Mouse (Mus musculus): ENCODE results near the gene Hic2. TPM values are rescaled to one million over a fixed set of nuclear protein-coding genes. Genes with fewer than 3 reads are reported as not detected.

The Hic2 gene
- polyA plus RNA-seq, 1 experiment from 2014 or later = 5.3 TPM

- H3K27ac ChIP-seq = no peak overlapping the region
- peaks cover 74% of the 10 kb centered on the region for H3K4me1 ChIP-seq
- 67% methylated on average over 2 of the region's 2 CpGs for WGBS (ENCODE audit: insufficient replicate concordance)
Observed at GRCm38 (mm10) chr16:17239409-17239808, 6.0 kb downstream of the Hic2 start.

GRCm38 (mm10) chr16:17243731-17244130 is 10.4 kb downstream of the Hic2 start:
- ATAC-seq = peak; percentile 60
- 44% methylated on average over 1 of the region's 1 CpGs for WGBS (ENCODE audit: insufficient replicate concordance)
- Histone ChIP-seq H3K4me2 (no peak overlapping the region), H3K9me3 (replicated peaks) (no peaks in the 10 kb centered on the region), H3K4me3 (no peak overlapping the region), H3K9ac (no peak overlapping the region), H3K4me1 (peaks cover 53% of the 10 kb centered on the region), H3K27me3 (replicated peaks) (no peaks in the 10 kb centered on the region), H3K27ac (peak overlapping the region; percentile 74; the same call in 1 of the 2 replicates), H3K36me3 (no peaks in the 10 kb centered on the region)

More at GRCm38 (mm10) chr16:17239409-17239808, 6.0 kb downstream of the Hic2 start:
- Histone ChIP-seq H3K4me2 (no peak overlapping the region), H3K9ac (no peak overlapping the region), H3K4me3 (no peak overlapping the region), H3K9me3 (replicated peaks) (no peaks in the 10 kb centered on the region), H3K27me3 (replicated peaks) (no peaks in the 10 kb centered on the region), H3K36me3 (no peaks in the 10 kb centered on the region)
- ATAC-seq = no peak

DNA sequence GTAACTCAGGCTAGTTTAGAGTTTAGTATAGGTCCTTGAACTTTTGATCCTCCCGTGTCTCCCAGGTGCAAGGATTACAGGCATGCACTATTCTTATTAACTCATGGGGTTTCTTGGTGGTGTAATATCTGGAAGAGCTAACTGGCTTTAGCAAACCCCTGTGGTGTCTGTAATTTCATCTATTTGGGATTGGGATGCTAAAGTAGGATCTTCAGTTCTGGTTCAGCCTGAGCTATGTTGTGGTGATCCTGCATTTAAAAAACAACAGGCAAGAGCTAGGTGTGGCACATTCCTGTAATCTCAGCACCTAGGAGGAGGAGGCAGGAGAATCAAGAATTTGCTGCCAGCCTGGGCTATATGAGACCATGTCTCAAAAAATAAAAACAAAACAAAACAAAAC is 11.6 kb downstream of the Hic2 start:
- H3K4me1 ChIP-seq = peaks cover 53% of the 10 kb centered on the region
- WGBS (ENCODE audit: insufficient replicate concordance) = 62% methylated on average over 1 of the region's 1 CpGs
- no peak overlapping the region for H3K4me2 ChIP-seq
- H3K9me3 ChIP-seq (replicated peaks) = no peaks in the 10 kb centered on the region
- H3K9ac ChIP-seq = no peak overlapping the region
- H3K36me3 ChIP-seq = no peaks in the 10 kb centered on the region
- no peak overlapping the region for H3K4me3 ChIP-seq
- no peaks in the 10 kb centered on the region for H3K27me3 ChIP-seq (replicated peaks)
- no peak overlapping the region for H3K27ac ChIP-seq
- ATAC-seq = no peak

GRCm38 (mm10) chr16:17247727-17248126 is 14.4 kb downstream of the Hic2 start:
- 82% methylated on average over 4 of the region's 4 CpGs for WGBS (ENCODE audit: insufficient replicate concordance)

DNA sequence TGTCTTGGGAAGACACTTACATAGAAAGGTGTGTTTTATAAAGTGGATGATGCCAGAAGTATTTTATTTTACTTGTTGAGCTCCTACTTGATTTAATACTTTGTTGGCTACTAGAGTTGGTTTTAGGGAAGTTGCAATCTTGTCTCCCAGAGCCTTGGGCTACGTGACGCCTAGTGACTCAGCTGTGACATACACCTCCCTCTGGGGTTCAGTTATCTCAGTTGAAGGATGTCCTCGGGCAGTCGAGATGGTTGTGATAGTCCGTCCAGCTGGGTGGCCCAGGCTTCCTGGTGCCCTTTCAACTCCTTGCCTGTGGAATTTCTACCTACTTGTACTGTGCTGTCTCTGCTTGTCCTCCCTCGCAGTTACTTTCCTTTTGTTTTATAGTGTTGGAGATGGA is 15.8 kb downstream of the Hic2 start:
- no peak overlapping the region for H3K9ac ChIP-seq
- 10% methylated on average over 6 of the region's 6 CpGs for WGBS (ENCODE audit: insufficient replicate concordance)
- peak overlapping the region; percentile 54 for H3K4me2 ChIP-seq
- H3K4me1 ChIP-seq = peaks cover 77% of the 10 kb centered on the region
- no peaks in the 10 kb centered on the region for H3K36me3 ChIP-seq
- H3K9me3 ChIP-seq (replicated peaks) = no peaks in the 10 kb centered on the region
- no peaks in the 10 kb centered on the region for H3K27me3 ChIP-seq (replicated peaks)
- peak; percentile 75 for ATAC-seq
- H3K4me3 ChIP-seq = no peak overlapping the region
- H3K27ac ChIP-seq = peak overlapping the region; percentile 64

More at GRCm38 (mm10) chr16:17247727-17248126, 14.4 kb downstream of the Hic2 start:
- Histone ChIP-seq H3K36me3 (no peaks in the 10 kb centered on the region), H3K9ac (no peak overlapping the region), H3K27ac (no peak overlapping the region), H3K4me1 (peaks cover 69% of the 10 kb centered on the region), H3K9me3 (replicated peaks) (no peaks in the 10 kb centered on the region), H3K4me2 (no peak overlapping the region), H3K4me3 (no peak overlapping the region), H3K27me3 (replicated peaks) (no peaks in the 10 kb centered on the region)
- no peak for ATAC-seq

GRCm38 (mm10) chr16:17251539-17251938 is 18.2 kb downstream of the Hic2 start:
- Histone ChIP-seq H3K9ac (peak overlapping the region; percentile 53), H3K4me2 (peak overlapping the region; percentile 48), H3K27me3 (replicated peaks) (no peaks in the 10 kb centered on the region), H3K36me3 (peaks cover 13% of the 10 kb centered on the region), H3K27ac (peak overlapping the region; percentile 81), H3K9me3 (replicated peaks) (no peaks in the 10 kb centered on the region), H3K4me1 (peaks cover 84% of the 10 kb centered on the region), H3K4me3 (no peak overlapping the region)
- ATAC-seq = no peak; the same call in 1 of the 2 replicates
- 59% methylated on average over 3 of the region's 3 CpGs for WGBS (ENCODE audit: insufficient replicate concordance)

DNA sequence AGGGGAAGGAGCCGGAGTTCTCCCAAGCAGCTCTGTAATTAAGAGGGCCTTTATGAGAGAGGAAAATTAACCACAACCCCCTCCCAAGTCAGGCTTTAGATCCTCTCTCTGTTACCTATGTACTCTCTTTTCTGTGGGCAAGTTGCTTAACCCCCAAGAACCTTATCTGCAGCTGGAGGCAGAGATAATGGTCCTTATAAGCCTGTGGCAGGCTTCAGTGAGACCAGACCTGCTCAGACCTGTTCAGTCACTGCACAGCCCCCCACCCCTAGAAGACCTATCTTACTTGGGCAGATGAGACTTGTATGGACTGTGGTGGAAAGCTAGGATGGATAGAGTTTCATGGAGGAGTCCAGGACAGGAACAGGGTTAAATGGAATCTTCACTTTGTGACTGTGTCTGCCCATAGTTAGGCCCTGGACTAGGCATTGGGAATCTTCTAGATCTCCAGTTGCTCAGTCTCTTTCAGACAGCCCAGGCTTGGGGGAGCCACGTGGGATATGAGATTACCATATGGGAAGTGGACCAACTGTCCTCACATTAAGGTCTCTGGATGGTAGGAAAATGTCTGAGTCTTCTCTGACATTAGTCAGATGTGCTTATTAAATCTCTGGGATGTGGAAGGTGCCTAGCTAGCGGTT is 18.8 kb downstream of the Hic2 start:
- H3K9ac ChIP-seq = peak overlapping the region; percentile 53
- WGBS (ENCODE audit: insufficient replicate concordance) = 27% methylated on average over 3 of the region's 3 CpGs
- H3K4me3 ChIP-seq = no peak overlapping the region
- peak overlapping the region; percentile 81 for H3K27ac ChIP-seq
- peaks cover 89% of the 10 kb centered on the region for H3K4me1 ChIP-seq
- peaks cover 20% of the 10 kb centered on the region for H3K36me3 ChIP-seq
- H3K27me3 ChIP-seq (replicated peaks) = no peaks in the 10 kb centered on the region
- peak overlapping the region; percentile 48 for H3K4me2 ChIP-seq
- ATAC-seq = peak; percentile 88
- no peaks in the 10 kb centered on the region for H3K9me3 ChIP-seq (replicated peaks)

DNA sequence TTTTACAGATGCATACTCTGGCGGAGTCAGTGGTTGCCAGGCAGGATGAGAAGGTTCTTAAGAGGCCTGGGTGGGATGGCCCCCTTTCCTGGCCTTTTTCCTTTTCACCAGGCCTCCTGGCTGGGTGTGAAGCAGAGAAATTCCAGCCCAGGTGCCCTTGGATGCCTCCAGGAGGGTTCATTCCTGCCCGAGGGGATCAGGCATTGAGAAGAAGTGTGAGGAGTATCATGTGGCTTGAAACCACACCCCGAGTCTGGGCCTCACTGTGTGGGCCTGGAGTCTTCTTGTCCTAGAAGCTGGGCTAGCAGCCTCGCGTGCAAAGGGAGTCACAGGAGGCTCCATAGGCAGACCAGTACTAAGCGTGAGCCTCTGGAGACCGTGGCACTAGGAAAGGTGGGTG is 19.5 kb downstream of the Hic2 start:
- 29% methylated on average over 7 of the region's 7 CpGs for WGBS (ENCODE audit: insufficient replicate concordance)
- peak overlapping the region; percentile 81 for H3K27ac ChIP-seq
- no peaks in the 10 kb centered on the region for H3K9me3 ChIP-seq (replicated peaks)
- H3K4me3 ChIP-seq = no peak overlapping the region
- H3K27me3 ChIP-seq (replicated peaks) = no peaks in the 10 kb centered on the region
- peak overlapping the region; percentile 45 for H3K9ac ChIP-seq
- H3K4me1 ChIP-seq = peaks cover 86% of the 10 kb centered on the region
- peaks cover 26% of the 10 kb centered on the region for H3K36me3 ChIP-seq
- ATAC-seq = peak; percentile 49
- H3K4me2 ChIP-seq = peak overlapping the region; percentile 48

DNA sequence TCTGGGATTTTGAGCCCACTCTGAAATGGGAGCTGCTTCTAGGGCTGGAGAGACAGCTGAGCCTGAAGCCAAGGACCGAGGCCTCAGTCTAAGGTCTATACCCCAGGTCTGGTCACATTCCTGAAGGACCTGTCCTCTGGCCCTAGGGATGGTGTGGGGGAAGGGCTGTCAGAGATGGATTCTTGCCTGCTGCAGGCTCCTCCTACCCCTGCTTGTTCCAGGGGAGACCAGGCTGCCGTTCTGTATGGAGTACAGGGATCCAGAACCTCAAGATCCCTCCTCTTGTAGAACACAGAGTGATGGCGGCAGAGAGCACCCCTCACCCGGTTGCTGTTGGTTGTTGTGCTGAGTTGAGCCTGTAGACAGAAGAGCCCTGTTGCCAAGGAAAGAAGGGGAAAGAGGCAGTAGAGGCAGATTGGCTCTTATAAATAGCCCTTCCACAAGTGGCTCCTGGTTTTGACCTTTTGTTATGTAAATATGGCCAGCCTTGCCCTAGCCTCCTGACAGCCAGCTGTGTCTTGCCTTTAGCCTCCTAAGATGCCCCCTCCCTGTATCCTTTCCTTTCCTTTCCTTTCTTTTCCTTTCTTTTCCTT is 20.7 kb downstream of the Hic2 start:
- ATAC-seq = no peak
- Histone ChIP-seq H3K4me3 (no peak overlapping the region), H3K36me3 (peaks cover 39% of the 10 kb centered on the region), H3K9me3 (replicated peaks) (no peaks in the 10 kb centered on the region), H3K27ac (no peak overlapping the region), H3K4me1 (peaks cover 74% of the 10 kb centered on the region), H3K27me3 (replicated peaks) (no peaks in the 10 kb centered on the region), H3K9ac (peak overlapping the region; percentile 6), H3K4me2 (peak overlapping the region; percentile 48)
- 46% methylated on average over 4 of the region's 4 CpGs for WGBS (ENCODE audit: insufficient replicate concordance)

DNA sequence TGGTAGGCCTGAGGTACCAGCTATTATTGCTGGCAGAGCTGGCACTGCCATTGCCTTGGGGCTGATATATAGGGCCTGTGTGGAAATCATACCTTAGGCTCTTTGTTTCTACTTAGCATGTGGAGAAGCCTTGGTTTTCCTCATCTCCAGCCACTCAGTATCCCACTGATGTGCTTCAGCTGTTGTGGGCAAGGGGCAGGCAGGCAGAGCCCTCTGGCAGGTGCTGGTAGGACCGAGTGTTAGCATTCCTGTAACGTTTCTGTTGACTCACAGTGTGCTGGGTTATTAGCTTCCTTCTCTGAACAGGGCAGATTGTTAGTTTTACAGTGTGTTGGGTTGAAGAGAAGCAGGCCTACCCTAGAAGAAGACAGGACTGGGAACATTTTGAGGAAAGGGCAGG is 21.9 kb downstream of the Hic2 start:
- no peaks in the 10 kb centered on the region for H3K27me3 ChIP-seq (replicated peaks)
- ATAC-seq = no peak
- no peak overlapping the region for H3K27ac ChIP-seq
- no peaks in the 10 kb centered on the region for H3K9me3 ChIP-seq (replicated peaks)
- H3K4me1 ChIP-seq = peaks cover 62% of the 10 kb centered on the region
- no peak overlapping the region for H3K4me3 ChIP-seq
- 65% methylated on average over 2 of the region's 2 CpGs for WGBS (ENCODE audit: insufficient replicate concordance)
- H3K4me2 ChIP-seq = no peak overlapping the region
- no peak overlapping the region for H3K9ac ChIP-seq
- peaks cover 50% of the 10 kb centered on the region for H3K36me3 ChIP-seq

DNA sequence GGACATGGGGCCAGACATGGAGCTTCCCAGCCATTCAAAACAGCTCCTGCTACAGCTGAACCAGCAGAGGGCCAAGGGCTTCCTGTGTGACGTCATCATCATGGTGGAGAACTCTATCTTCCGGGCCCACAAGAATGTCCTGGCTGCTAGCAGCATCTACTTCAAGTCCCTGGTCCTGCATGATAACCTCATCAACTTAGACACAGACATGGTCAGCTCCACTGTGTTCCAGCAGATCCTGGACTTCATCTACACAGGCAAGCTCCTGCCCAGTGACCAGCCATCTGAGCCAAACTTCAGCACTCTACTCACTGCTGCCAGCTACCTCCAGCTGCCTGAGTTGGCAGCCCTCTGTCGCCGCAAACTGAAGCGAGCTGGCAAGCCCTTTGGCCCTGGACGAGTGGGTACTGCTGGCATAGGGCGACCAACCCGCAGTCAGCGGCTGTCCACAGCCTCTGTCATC is 24.0 kb downstream of the Hic2 start:
- no peaks in the 10 kb centered on the region for H3K27me3 ChIP-seq (replicated peaks)
- 77% methylated on average over 9 of the region's 9 CpGs for WGBS (ENCODE audit: insufficient replicate concordance)
- peaks cover 41% of the 10 kb centered on the region for H3K4me1 ChIP-seq
- ATAC-seq = no peak
- no peak overlapping the region for H3K27ac ChIP-seq
- no peak overlapping the region for H3K9ac ChIP-seq
- H3K9me3 ChIP-seq (replicated peaks) = no peaks in the 10 kb centered on the region
- peaks cover 68% of the 10 kb centered on the region for H3K36me3 ChIP-seq
- H3K4me2 ChIP-seq = no peak overlapping the region
- no peak overlapping the region for H3K4me3 ChIP-seq

DNA sequence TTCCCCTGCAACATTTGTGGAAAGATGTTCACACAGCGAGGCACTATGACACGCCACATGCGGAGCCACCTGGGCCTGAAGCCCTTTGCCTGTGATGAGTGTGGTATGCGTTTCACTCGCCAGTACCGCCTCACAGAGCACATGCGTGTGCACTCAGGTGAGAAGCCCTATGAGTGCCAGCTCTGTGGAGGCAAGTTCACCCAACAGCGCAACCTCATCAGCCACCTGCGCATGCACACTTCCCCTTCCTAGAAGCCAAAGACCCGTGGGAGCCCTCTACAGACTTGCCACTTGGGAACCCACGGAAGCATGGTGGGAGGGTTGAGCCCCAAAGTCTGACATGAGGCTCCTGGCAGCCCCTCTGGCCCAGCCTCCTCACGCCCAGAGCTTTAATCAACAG is 25.5 kb downstream of the Hic2 start:
- H3K27me3 ChIP-seq (replicated peaks) = no peaks in the 10 kb centered on the region
- peaks cover 69% of the 10 kb centered on the region for H3K36me3 ChIP-seq
- WGBS (ENCODE audit: insufficient replicate concordance) = 85% methylated on average over 12 of the region's 12 CpGs
- H3K27ac ChIP-seq = no peak overlapping the region
- H3K4me2 ChIP-seq = no peak overlapping the region
- H3K4me1 ChIP-seq = peaks cover 25% of the 10 kb centered on the region
- no peaks in the 10 kb centered on the region for H3K9me3 ChIP-seq (replicated peaks)
- H3K4me3 ChIP-seq = no peak overlapping the region
- no peak overlapping the region for H3K9ac ChIP-seq
- ATAC-seq = no peak

Measured in liver, embryonic 12.5 days (tissue).